Mouse (Mus musculus) lung, postnatal 0 days (tissue): Measurements from ENCODE around the gene Vash2.

ENCODE experiments used
- CTCF ChIP-seq: IDR thresholded peaks from 2 replicates; pipeline ENCODE4 v1.5.1; 2016; ENCODE audit warnings: antibody characterized with exemption, mild to moderate bottlenecking
- EP300 ChIP-seq: IDR thresholded peaks from 2 replicates; pipeline ENCODE4 v1.6.1; 2016; ENCODE audit warnings: antibody characterized with exemption, mild to moderate bottlenecking, control low read depth

- TF ChIP-seq CTCF (no peak), EP300 (no peak)
Measured at GRCm38 (mm10) chr1:190918938-190919337, 60.2 kb downstream of the Vash2 start.
